ENCODE assay signal across 8 mouse cellular contexts in the genomic region with DNA sequence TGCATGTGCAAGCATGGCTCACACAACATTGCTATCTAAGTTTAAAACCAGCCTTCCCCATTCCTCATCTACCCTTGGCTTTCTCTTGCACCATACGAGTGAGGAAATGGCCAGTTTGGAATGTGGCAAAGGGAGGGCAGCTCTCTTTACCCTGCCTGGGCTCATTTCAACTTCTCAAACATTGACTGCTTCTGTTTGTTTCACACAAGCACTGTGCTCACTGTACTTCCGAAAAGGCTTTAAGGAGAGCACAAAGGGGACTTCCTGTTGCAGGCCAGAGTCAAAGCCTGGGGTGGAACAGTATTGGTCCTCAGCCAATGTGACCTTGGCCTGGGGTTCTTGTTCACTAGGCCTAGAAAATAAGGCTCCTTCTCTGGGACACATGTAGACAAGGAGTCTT. TPM values are rescaled to one million over a fixed set of nuclear protein-coding genes. Genes with fewer than 3 reads are reported as not detected.
DNase-seq lines count a peak whose midpoint lies in the region; ATAC-seq and TF ChIP-seq lines count a peak whose summit lies in the region.

No protein-coding gene starts in this region.

- H3K4me3 ChIP-seq in spleen, adult 2 months (ENCODE audit: extremely low read depth, insufficient read depth, insufficient read length) = no peak overlapping the region
- H3K4me3 ChIP-seq in heart, embryonic 14.5 days (ENCODE audit: control insufficient read depth in 1 of 2, insufficient read depth in 1 of 2, low read depth in 1 of 2, low read length in 2 of 2) = no peak overlapping the region
- H3K4me3 ChIP-seq in stomach, embryonic 16.5 days (replicated peaks; ENCODE audit: low read length) = no peak overlapping the region
- no peak overlapping the region for H3K4me3 ChIP-seq in limb, embryonic 10.5 days

- no peak for ATAC-seq in heart, embryonic 14.5 days (ENCODE audit: insufficient number of reproducible peaks, insufficient read depth, low FRiP score, low read depth)
- ATAC-seq in stomach, embryonic 16.5 days (ENCODE audit: insufficient read depth, low FRiP score) = peak; percentile 59; the same call in 1 of the 2 replicates

- peak overlapping the region; percentile 72 for H3K27ac ChIP-seq in spleen, adult 2 months (ENCODE audit: insufficient read depth, low read length)
- peak overlapping the region; percentile 59 to 70 for H3K27ac ChIP-seq in heart, embryonic 14.5 days (replicated peaks in 1 of 2; ENCODE audit: control insufficient read depth in 1 of 2, insufficient read depth in 1 of 2, low read depth in 2 of 2, low read length in 2 of 2)
- H3K27ac ChIP-seq in stomach, embryonic 16.5 days (ENCODE audit: low read length) = peak overlapping the region; percentile 50; the same call in 1 of the 2 replicates
- H3K27ac ChIP-seq in limb, embryonic 10.5 days = no peak overlapping the region

- DNase-seq in spleen, adult 2 months (ENCODE audit: low read depth in 1 of 2, low spot score in 2 of 2) = peak in 1 of 2 experiments; percentile 34
- no peak for DNase-seq in spleen, adult 12 weeks (ENCODE audit: low spot score)
- DNase-seq in kidney, postnatal 36 days = peak; percentile 68 to 71
- DNase-seq in limb, embryonic 10.5 days (ENCODE audit: low spot score) = no peak
- no peak for DNase-seq in ovary, postnatal 36 days (ENCODE audit: low spot score)
- DNase-seq in layer of hippocampus, postnatal 36 days = no peak

- H3K27me3 ChIP-seq in spleen, adult 2 months (ENCODE audit: control insufficient read depth, insufficient read depth, low read length) = no peaks in the 10 kb centered on the region
- H3K27me3 ChIP-seq in heart, embryonic 14.5 days (ENCODE audit: control insufficient read depth, insufficient read depth, low read length) = no peaks in the 10 kb centered on the region
- H3K27me3 ChIP-seq in stomach, embryonic 16.5 days (ENCODE audit: control insufficient read depth, insufficient read depth, low read length) = no peaks in the 10 kb centered on the region
- no peaks in the 10 kb centered on the region for H3K27me3 ChIP-seq in limb, embryonic 10.5 days (ENCODE audit: low read depth, poor library complexity, severe bottlenecking)

- peaks cover 12% of the 10 kb centered on the region; the same call in 1 of the 2 replicates for H3K4me1 ChIP-seq in spleen, adult 2 months (ENCODE audit: control insufficient read depth, insufficient read depth, insufficient read length)
- H3K4me1 ChIP-seq in heart, embryonic 14.5 days (ENCODE audit: control insufficient read depth in 2 of 2, insufficient read depth in 2 of 2, low read length in 2 of 2) = peaks cover 4 to 13% of the 10 kb centered on the region in 2 experiments
- H3K4me1 ChIP-seq in stomach, embryonic 16.5 days (ENCODE audit: control insufficient read depth, insufficient read depth, low read length) = no peaks in the 10 kb centered on the region
- no peaks in the 10 kb centered on the region for H3K4me1 ChIP-seq in limb, embryonic 10.5 days

- no peak for TF ChIP-seq POLR2A in spleen, adult 2 months (IDR thresholded peaks at IDR 0.05; ENCODE audit: low read depth, low read length)

- H3K4me2 ChIP-seq in heart, embryonic 14.5 days (ENCODE audit: low read length) = no peak overlapping the region
- no peak overlapping the region for H3K4me2 ChIP-seq in stomach, embryonic 16.5 days (ENCODE audit: low read depth, low read length)

- no peak overlapping the region for H3K9ac ChIP-seq in heart, embryonic 14.5 days (ENCODE audit: low read length)
- no peak overlapping the region for H3K9ac ChIP-seq in stomach, embryonic 16.5 days (ENCODE audit: low read length)

- H3K9me3 ChIP-seq in heart, embryonic 14.5 days (ENCODE audit: control insufficient read depth, low read length) = 0 out of 2 replicates have a peak, but pooled peaks cover 3% of the 10 kb centered on the region
- H3K9me3 ChIP-seq in stomach, embryonic 16.5 days (replicated peaks; ENCODE audit: control insufficient read depth, low read length) = peaks cover 9% of the 10 kb centered on the region; the same call in 1 of the 2 replicates
- no peaks in the 10 kb centered on the region; the same call in 1 of the 2 replicates for H3K9me3 ChIP-seq in limb, embryonic 10.5 days (replicated peaks)

- H3K36me3 ChIP-seq in spleen, adult 2 months (ENCODE audit: control insufficient read depth, insufficient read depth, low read length) = peaks cover 11% of the 10 kb centered on the region
- H3K36me3 ChIP-seq in heart, embryonic 14.5 days (ENCODE audit: control insufficient read depth, insufficient read depth, low read length) = peaks cover 56% of the 10 kb centered on the region
- no peaks in the 10 kb centered on the region for H3K36me3 ChIP-seq in stomach, embryonic 16.5 days (ENCODE audit: control insufficient read depth, insufficient read depth, low read length)
- H3K36me3 ChIP-seq in limb, embryonic 10.5 days = peaks cover 58% of the 10 kb centered on the region

- TF ChIP-seq CTCF in spleen, adult 2 months (IDR thresholded peaks at IDR 0.05; ENCODE audit: extremely low read depth, insufficient read depth, insufficient read length, insufficient replicate concordance) = no peak

- 37% methylated on average over 2 of the region's 2 CpGs for WGBS in spleen, adult 2 months
- 44% methylated on average over 2 of the region's 2 CpGs for WGBS in heart, embryonic 14.5 days
- whole genome bisulfite sequencing in stomach, embryonic 16.5 days = 32% methylated on average over 2 of the region's 2 CpGs
- 79% methylated on average over 2 of the region's 2 CpGs for WGBS in limb, embryonic 10.5 days

RNA-seq across cellular contexts. Expression of a gene that starts 47.7 kb away (rescaled TPM):
- 10.8 and 12.0 TPM in 2 replicates for polyA plus RNA-seq in spleen, adult 2 months (2012; rRNA removed)
- polyA plus RNA-seq in heart, embryonic 14.5 days (2014; fragmentation: Nextera tagmentation; extraction: Ambion mirVana) = 11.4 and 16.0 TPM in 2 replicates
- polyA plus RNA-seq in stomach, embryonic 16.5 days (2015; fragmentation: Nextera tagmentation; extraction: Ambion mirVana) = 11.7 and 14.7 TPM in 2 replicates
- 10.8 and 13.5 TPM in 2 replicates for polyA plus RNA-seq in limb, embryonic 10.5 days (2016; fragmentation: Nextera tagmentation; extraction: Ambion mirVana)
- 10 to 100 TPM; 14.3 to 18.2 TPM for total RNA-seq in layer of hippocampus, postnatal 36 days (2021)

Comparison
In these comparisons a context has a peak if more than half of its experiments do, and no peak if none do; other contexts are left out.
1. DNase-seq: peak in kidney, postnatal 36 days (2 of 2); none in spleen, adult 12 weeks (single experiment), limb, embryonic 10.5 days (single experiment), ovary, postnatal 36 days (single experiment) and layer of hippocampus, postnatal 36 days (0 of 2).